Mouse (Mus musculus) E14TG2a.4 (cell line): ENCODE data around the gene Ifnar1.

Experiments
- H3K27me3 ChIP-seq: 2 replicates; pipeline ENCODE4 v1.6.1; 2014; ENCODE audit warnings: low read length, control low read depth; ENCODE audit not compliant: insufficient read depth
- H3K36me3 ChIP-seq: 2 replicates; pipeline ENCODE4 v1.6.1; 2014; ENCODE audit warnings: low read length, control low read depth; ENCODE audit not compliant: insufficient read depth
- H3K4me1 ChIP-seq: replicated peaks from 2 replicates; pipeline ENCODE4 v1.6.1; 2014; ENCODE audit warnings: low read depth, low read length, control low read depth
- H3K4me3 ChIP-seq: replicated peaks from 2 replicates; pipeline ENCODE4 v1.5.1; 2014; ENCODE audit warnings: mild to moderate bottlenecking, low read length
- H3K9me3 ChIP-seq: 2 replicates; pipeline ENCODE4 v1.6.1; 2014; ENCODE audit warnings: low read length, control low read depth
- CTCF ChIP-seq: conservative IDR thresholded peaks from 2 replicates; pipeline ENCODE4 v1.5.1; 2014; ENCODE audit warnings: low read length
- NANOG ChIP-seq: IDR thresholded peaks from 2 replicates; pipeline ENCODE4 v1.6.1; 2014; ENCODE audit warnings: borderline replicate concordance, low read length, mixed read lengths
- POU5F1 ChIP-seq: IDR thresholded peaks from 2 replicates; pipeline ENCODE4 v1.6.1; 2014; ENCODE audit warnings: low read length, borderline replicate concordance

The Ifnar1 gene

GRCm38 (mm10) chr16:91464594-91465504 lies 20.2 kb upstream of the Ifnar1 start:
- no peak for TF ChIP-seq NANOG
- no peak for TF ChIP-seq POU5F1
- TF ChIP-seq CTCF, result no peak
- Histone ChIP-seq H3K36me3 (no peaks in the 10 kb centered on the region), H3K4me3 (peak overlapping the region; percentile 88), H3K4me1 (peaks cover 18% of the 10 kb centered on the region), H3K9me3 (peaks cover 16% of the 10 kb centered on the region), H3K27me3 (no peaks in the 10 kb centered on the region)

DNA sequence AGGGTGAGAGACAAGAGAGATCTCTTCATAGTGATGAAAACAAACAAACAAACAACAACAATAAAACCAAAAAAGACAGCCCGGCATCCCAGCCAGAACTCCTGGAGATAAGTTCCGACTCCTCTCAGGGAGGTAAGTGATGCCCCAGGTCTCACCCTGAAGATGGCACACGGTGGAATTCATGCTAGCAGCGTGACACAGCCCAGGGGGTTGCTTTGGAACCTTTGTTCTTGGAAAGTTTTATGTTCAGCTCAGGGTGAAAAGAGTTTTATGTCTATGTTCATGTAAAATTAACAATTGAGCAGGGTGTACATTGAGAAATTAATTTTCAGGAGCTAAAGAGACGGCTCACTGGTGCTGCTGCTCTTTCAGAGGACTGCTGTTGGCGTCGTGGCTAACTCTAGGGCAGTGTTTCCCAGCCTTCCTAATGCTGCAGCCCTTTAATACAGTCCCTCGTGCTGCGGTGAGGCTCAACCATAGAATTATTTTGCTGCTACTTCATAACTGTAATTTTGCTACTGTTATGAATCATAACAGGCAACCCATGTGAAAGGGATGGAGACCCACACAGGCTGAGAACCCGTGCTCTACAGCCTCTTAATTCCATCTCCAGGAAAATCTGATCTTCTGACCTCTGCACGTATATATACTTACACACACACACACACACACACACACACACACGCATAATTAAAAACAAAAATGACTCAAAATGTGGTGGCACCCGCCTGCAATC lies 19.4 kb upstream of the Ifnar1 start:
- Histone ChIP-seq H3K27me3 (no peaks in the 10 kb centered on the region), H3K4me1 (peaks cover 18% of the 10 kb centered on the region), H3K9me3 (peaks cover 16% of the 10 kb centered on the region), H3K36me3 (no peaks in the 10 kb centered on the region), H3K4me3 (peak overlapping the region; percentile 88)
- TF ChIP-seq CTCF, result no peak
- TF ChIP-seq NANOG, result no peak
- TF ChIP-seq POU5F1, result no peak

- Histone ChIP-seq H3K4me1 (peaks cover 18% of the 10 kb centered on the region), H3K36me3 (no peaks in the 10 kb centered on the region), H3K27me3 (no peaks in the 10 kb centered on the region), H3K4me3 (no peak overlapping the region), H3K9me3 (peaks cover 16% of the 10 kb centered on the region)
- TF ChIP-seq NANOG (no peak), CTCF (no peak), POU5F1 (no peak)
These were observed 18.5 kb upstream of the Ifnar1 start for GRCm38 (mm10) chr16:91466566-91466965.

DNA sequence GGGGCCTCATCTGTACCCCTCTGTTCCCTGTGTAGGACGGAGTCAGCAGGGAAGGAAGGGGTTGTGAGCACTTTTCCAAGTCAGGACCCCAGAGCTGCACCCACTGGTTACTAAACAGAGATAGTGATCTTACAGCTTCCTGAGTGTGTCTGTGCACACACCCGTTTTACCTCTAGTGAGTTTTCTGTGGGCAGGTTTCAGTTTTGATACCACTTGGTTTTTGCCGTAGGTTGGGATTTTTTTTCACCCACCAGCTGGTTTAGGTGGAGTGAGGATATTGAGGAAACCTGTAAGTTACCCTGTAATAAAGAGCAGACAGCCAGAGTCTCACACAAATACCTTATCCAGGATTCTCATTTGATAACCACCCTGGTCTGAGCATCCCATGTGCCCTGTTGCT lies 14.6 kb upstream of the Ifnar1 start:
- peaks cover 16% of the 10 kb centered on the region for H3K9me3 ChIP-seq
- TF ChIP-seq NANOG (no peak), POU5F1 (no peak), CTCF (no peak)
- peaks cover 12% of the 10 kb centered on the region for H3K4me1 ChIP-seq
- no peaks in the 10 kb centered on the region for H3K36me3 ChIP-seq
- no peaks in the 10 kb centered on the region for H3K27me3 ChIP-seq
- H3K4me3 ChIP-seq, result no peak overlapping the region

- no peaks in the 10 kb centered on the region for H3K27me3 ChIP-seq
- peaks cover 16% of the 10 kb centered on the region for H3K9me3 ChIP-seq
- H3K36me3 ChIP-seq, result no peaks in the 10 kb centered on the region
- H3K4me1 ChIP-seq, result peaks cover 15% of the 10 kb centered on the region
- no peak overlapping the region for H3K4me3 ChIP-seq
- TF ChIP-seq CTCF (no peak), POU5F1 (no peak), NANOG (no peak)
These were observed 13.6 kb upstream of the Ifnar1 start for GRCm38 (mm10) chr16:91471481-91471880.

GRCm38 (mm10) chr16:91475753-91476152 lies 9.3 kb upstream of the Ifnar1 start:
- TF ChIP-seq CTCF (no peak), POU5F1 (no peak), NANOG (no peak)
- H3K27me3 ChIP-seq, result no peaks in the 10 kb centered on the region
- H3K4me3 ChIP-seq, result peak overlapping the region; percentile 17; the same call in 1 of the 2 replicates
- no peaks in the 10 kb centered on the region for H3K36me3 ChIP-seq
- H3K9me3 ChIP-seq, result no peaks in the 10 kb centered on the region
- H3K4me1 ChIP-seq, result peaks cover 43% of the 10 kb centered on the region

DNA sequence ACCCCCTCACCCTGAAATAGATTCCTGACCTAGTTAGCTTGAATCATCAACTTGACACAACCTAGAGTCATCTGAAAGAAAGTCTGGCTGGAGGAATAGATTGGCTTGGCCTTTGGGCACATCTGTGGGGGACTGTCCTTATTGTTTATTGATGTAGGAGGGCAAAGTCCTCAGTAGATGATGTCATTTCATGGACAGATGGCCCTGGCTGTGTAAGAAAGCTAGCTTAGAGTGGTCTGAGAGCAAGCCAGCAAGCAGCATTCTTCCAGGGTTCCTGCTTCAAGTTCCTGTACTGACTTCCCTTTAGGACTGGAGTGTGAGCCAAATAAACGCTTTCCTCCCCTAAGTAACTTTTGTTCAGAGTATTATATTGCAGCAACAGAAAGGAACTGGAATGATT lies 7.0 kb upstream of the Ifnar1 start:
- Histone ChIP-seq H3K4me3 (no peak overlapping the region), H3K27me3 (no peaks in the 10 kb centered on the region), H3K9me3 (no peaks in the 10 kb centered on the region), H3K4me1 (peaks cover 57% of the 10 kb centered on the region), H3K36me3 (no peaks in the 10 kb centered on the region)
- TF ChIP-seq CTCF (no peak), NANOG (no peak), POU5F1 (no peak)

- H3K9me3 ChIP-seq, result no peaks in the 10 kb centered on the region
- peaks cover 62% of the 10 kb centered on the region for H3K4me1 ChIP-seq
- TF ChIP-seq NANOG, result peak; percentile 92
- TF ChIP-seq CTCF, result no peak
- H3K27me3 ChIP-seq, result no peaks in the 10 kb centered on the region
- H3K4me3 ChIP-seq, result no peak overlapping the region
- H3K36me3 ChIP-seq, result no peaks in the 10 kb centered on the region
These were observed 4.5 kb upstream of the Ifnar1 start for GRCm38 (mm10) chr16:91480517-91480916.
